ENCODE assay signal across 8 mouse cellular contexts in genomic region chr13:63901714-63902597, GRCm38 (mm10).
DNase-seq lines count a peak whose midpoint lies in the region; ATAC-seq and TF ChIP-seq lines count a peak whose summit lies in the region.

No protein-coding gene starts in this region.

- peak; percentile 69 for ATAC-seq in kidney, embryonic 14.5 days (ENCODE audit: low FRiP score, low TSS enrichment)
- ATAC-seq in hindbrain, embryonic 12.5 days (ENCODE audit: low FRiP score): peak; percentile 75
- peak; percentile 91 for ATAC-seq in limb, embryonic 15.5 days (ENCODE audit: insufficient number of reproducible peaks, low FRiP score, low TSS enrichment, low read depth)
- ATAC-seq in midbrain, postnatal 0 days (ENCODE audit: low FRiP score): peak; percentile 71; the same call in 1 of the 2 replicates

- no peak for DNase-seq in kidney, adult 18-20 months
- peak; percentile 81 for DNase-seq in cerebellum, adult 9-11 months
- DNase-seq in gastrocnemius, adult 2 months: peak; percentile 57
- DNase-seq in midbrain, postnatal 0 days (ENCODE audit: low spot score): peak; percentile 60
- no peak for DNase-seq in spleen, postnatal 10 days (ENCODE audit: low spot score in 2 of 2)

- peaks cover 5% of the 10 kb centered on the region; the same call in 1 of the 2 replicates for H3K36me3 ChIP-seq in kidney, embryonic 14.5 days (ENCODE audit: control insufficient read depth, insufficient read depth, low read length)
- peaks cover 6% of the 10 kb centered on the region for H3K36me3 ChIP-seq in hindbrain, embryonic 12.5 days
- H3K36me3 ChIP-seq in limb, embryonic 15.5 days: peaks cover 4% of the 10 kb centered on the region; the same call in 1 of the 2 replicates
- 0 out of 2 replicates have a peak, but pooled peaks cover 4% of the 10 kb centered on the region for H3K36me3 ChIP-seq in midbrain, postnatal 0 days (ENCODE audit: insufficient read depth, low read length)

- peak overlapping the region; percentile 54 for H3K4me2 ChIP-seq in kidney, embryonic 14.5 days (replicated peaks; ENCODE audit: low read depth, low read length)
- peak overlapping the region; percentile 65 for H3K4me2 ChIP-seq in hindbrain, embryonic 12.5 days (replicated peaks)
- peak overlapping the region; percentile 58 for H3K4me2 ChIP-seq in limb, embryonic 15.5 days
- peak overlapping the region; percentile 65 for H3K4me2 ChIP-seq in midbrain, postnatal 0 days (ENCODE audit: low read depth, low read length, poor library complexity, severe bottlenecking)

- H3K4me3 ChIP-seq in kidney, embryonic 14.5 days (ENCODE audit: low read length): peak overlapping the region; percentile 24; the same call in 1 of the 2 replicates
- peak overlapping the region; percentile 69 for H3K4me3 ChIP-seq in gastrocnemius, adult 2 months
- peak overlapping the region; percentile 31 for H3K4me3 ChIP-seq in hindbrain, embryonic 12.5 days
- peak overlapping the region; percentile 23 for H3K4me3 ChIP-seq in limb, embryonic 15.5 days
- peak overlapping the region; percentile 33 for H3K4me3 ChIP-seq in midbrain, postnatal 0 days (ENCODE audit: low read depth, low read length)

- TF ChIP-seq CTCF in gastrocnemius, adult 2 months (IDR thresholded peaks at IDR 0.05): no peak
- TF ChIP-seq CTCF in midbrain, postnatal 0 days (IDR thresholded peaks at IDR 0.05): no peak

- WGBS in kidney, embryonic 14.5 days: 13% methylated on average over 28 of the region's 28 CpGs
- WGBS in hindbrain, embryonic 12.5 days: 14% methylated on average over 28 of the region's 28 CpGs
- 8% methylated on average over 28 of the region's 28 CpGs for WGBS in limb, embryonic 15.5 days
- 10% methylated on average over 28 of the region's 28 CpGs for WGBS in midbrain, postnatal 0 days

- peaks cover 15% of the 10 kb centered on the region for H3K4me1 ChIP-seq in kidney, embryonic 14.5 days (ENCODE audit: control insufficient read depth, insufficient read depth, low read length)
- peaks cover 17% of the 10 kb centered on the region for H3K4me1 ChIP-seq in hindbrain, embryonic 12.5 days
- peaks cover 23% of the 10 kb centered on the region for H3K4me1 ChIP-seq in limb, embryonic 15.5 days
- peaks cover 5% of the 10 kb centered on the region; the same call in 1 of the 2 replicates for H3K4me1 ChIP-seq in midbrain, postnatal 0 days (ENCODE audit: insufficient read depth, low read length)

- no peaks in the 10 kb centered on the region for H3K9me3 ChIP-seq in kidney, embryonic 14.5 days (ENCODE audit: control insufficient read depth, low read length)
- no peaks in the 10 kb centered on the region for H3K9me3 ChIP-seq in hindbrain, embryonic 12.5 days (replicated peaks)
- H3K9me3 ChIP-seq in limb, embryonic 15.5 days: no peaks in the 10 kb centered on the region
- H3K9me3 ChIP-seq in midbrain, postnatal 0 days (ENCODE audit: low read length): no peaks in the 10 kb centered on the region

- intact Hi-C loops in gastrocnemius, adult 2 months (cut with DNase I): no loop called here

- no peaks in the 10 kb centered on the region for H3K27me3 ChIP-seq in kidney, embryonic 14.5 days (ENCODE audit: control insufficient read depth, insufficient read depth, low read length)
- peaks cover 24% of the 10 kb centered on the region for H3K27me3 ChIP-seq in hindbrain, embryonic 12.5 days
- H3K27me3 ChIP-seq in limb, embryonic 15.5 days: no peaks in the 10 kb centered on the region; the same call in 1 of the 2 replicates
- peaks cover 5% of the 10 kb centered on the region; the same call in 1 of the 2 replicates for H3K27me3 ChIP-seq in midbrain, postnatal 0 days (ENCODE audit: insufficient read depth, low read length)

- H3K9ac ChIP-seq in kidney, embryonic 14.5 days (ENCODE audit: low read depth, low read length): peak overlapping the region; percentile 45
- peak overlapping the region; percentile 47; the same call in 1 of the 2 replicates for H3K9ac ChIP-seq in hindbrain, embryonic 12.5 days
- 0 out of 2 replicates have a peak overlapping the region, but pooled peaks have one; percentile 8 for H3K9ac ChIP-seq in limb, embryonic 15.5 days
- peak overlapping the region; percentile 48 for H3K9ac ChIP-seq in midbrain, postnatal 0 days (replicated peaks; ENCODE audit: low read length, poor library complexity, severe bottlenecking)

- H3K27ac ChIP-seq in kidney, embryonic 14.5 days (ENCODE audit: low read depth, low read length): peak overlapping the region; percentile 37; the same call in 1 of the 2 replicates
- peak overlapping the region; percentile 60 for H3K27ac ChIP-seq in gastrocnemius, adult 2 months
- no peak overlapping the region for H3K27ac ChIP-seq in hindbrain, embryonic 12.5 days
- peak overlapping the region; percentile 88 for H3K27ac ChIP-seq in limb, embryonic 15.5 days
- H3K27ac ChIP-seq in midbrain, postnatal 0 days (ENCODE audit: low read depth, low read length): peak overlapping the region; percentile 52; the same call in 1 of the 2 replicates

Comparison
In these comparisons a context has a peak if more than half of its experiments do, and no peak if none do; other contexts are left out.
1. DNase-seq: peak in cerebellum, adult 9-11 months (single experiment), gastrocnemius, adult 2 months (single experiment) and midbrain, postnatal 0 days (single experiment); none in kidney, adult 18-20 months (single experiment) and spleen, postnatal 10 days (0 of 2).
2. Peak in every context shown above with its lines, with median percentiles within 50 percentile points of each other: ATAC-seq, H3K4me2 ChIP-seq, H3K4me3 ChIP-seq and H3K9ac ChIP-seq.